Mouse (Mus musculus) lung, adult 18-20 months (tissue): ENCODE results near the gene AI464131.

Experiments used
- DNase-seq, 2 experiments: peaks; one replicate each; pipeline ENCODE4 v3.0.0; 2022; ENCODE audit warnings: mixed read lengths in 2 of 2

AI464131 gene

DNA sequence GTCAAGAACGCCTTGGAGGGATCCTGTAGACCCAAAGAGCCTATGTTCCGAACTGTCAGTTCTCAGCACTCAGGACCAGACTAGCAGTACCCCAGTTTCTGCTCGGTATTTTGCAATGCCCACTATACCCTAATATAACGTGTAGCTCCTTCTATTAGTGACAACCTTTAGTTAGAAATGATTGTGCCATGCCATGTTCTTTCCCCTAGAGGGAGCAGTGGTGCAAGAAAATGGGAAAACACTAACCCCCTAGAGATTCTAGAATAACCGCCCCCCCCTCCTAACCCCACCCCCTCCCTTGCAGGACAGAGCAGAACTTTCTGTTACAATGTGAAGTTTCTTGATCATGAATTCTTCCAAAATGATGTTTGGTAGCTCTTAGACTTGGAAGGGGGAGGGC is 1.4 kb upstream of the AI464131 start:
- no peak for DNase-seq

DNA sequence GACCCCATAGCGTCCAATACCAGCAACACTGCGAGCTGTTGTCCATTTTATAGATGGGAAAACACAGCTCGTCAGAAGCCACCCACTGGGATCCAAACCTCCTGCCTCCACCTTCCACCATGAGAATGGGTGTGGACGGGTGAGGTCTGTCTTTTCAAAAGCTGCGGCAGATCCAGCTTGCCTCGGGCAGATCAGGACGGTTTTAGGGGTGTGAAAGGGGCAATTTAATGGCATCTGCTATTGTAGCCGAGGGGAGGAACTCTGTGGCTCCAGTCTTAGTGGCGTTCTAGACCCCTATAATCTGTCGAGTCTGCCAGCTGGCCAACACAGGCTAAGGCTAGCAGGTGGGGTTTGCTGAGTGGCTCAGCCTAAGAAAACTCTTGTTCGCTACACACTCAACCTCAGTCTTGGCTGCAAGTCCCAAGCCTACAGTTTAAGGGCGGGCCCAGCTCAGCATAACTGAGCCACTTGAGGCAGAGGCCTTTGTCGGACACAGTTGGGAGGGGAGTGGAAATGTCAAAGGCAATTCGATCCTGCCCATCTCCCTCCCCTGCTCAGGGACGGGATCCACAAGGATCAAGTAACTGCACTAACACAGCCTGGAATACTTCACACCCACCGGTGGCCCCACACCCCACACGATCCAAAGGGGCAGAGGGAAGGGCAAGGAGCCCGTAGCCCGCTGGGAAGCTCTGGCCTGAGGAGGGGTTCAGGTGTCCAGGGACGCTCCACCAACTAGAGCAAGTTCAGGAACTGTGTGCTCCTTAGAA is 520 bp downstream of the AI464131 start:
- peak; percentile 80 to 85 for DNase-seq

GRCm38 (mm10) chr4:41500787-41501186 is 2.1 kb downstream of the AI464131 start:
- DNase-seq: no peak

DNA sequence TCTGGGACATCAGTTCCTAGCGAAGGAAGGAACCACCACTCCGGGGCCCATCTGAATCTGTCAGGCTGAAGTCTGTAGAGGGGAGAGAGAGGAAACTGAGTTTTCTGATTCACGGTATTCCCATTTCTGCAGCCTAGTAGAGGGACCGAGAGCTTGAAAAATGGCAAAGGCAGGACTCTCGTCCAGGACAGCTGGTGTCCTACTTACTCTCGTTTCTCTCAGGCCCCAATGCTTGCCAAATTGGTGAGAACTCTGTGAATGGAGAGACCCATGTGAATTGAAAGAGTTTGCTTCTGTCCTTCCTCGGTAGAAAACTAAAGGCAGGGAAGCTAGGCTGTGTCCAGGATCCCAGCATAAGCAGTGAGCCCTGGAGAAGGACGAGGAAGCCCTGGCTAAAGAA is 3.3 kb downstream of the AI464131 start:
- no peak for DNase-seq

DNA sequence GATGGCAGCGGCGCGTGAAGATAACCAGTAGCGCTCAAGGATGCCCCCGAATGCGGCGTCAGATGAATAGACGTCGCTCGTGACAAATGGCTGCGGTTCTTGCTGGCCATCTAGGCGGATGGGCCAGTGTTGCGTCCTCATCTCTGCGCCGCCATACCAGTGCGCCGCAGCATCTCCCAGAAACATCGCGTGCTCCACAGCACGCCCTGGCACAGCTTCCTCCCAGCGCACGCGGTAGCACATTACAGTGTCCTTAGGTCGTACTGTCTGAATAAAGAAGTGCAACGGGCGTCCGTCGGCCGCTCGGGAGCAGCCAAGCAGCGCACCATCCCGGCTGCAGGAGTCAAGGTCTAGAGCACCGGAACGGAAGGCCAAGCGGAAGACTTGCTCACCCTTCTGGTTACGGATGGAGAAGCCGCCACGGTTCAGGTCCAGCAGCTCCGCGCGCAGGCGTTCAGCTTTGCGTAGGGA is 3.9 kb downstream of the AI464131 start:
- no peak for DNase-seq

DNA sequence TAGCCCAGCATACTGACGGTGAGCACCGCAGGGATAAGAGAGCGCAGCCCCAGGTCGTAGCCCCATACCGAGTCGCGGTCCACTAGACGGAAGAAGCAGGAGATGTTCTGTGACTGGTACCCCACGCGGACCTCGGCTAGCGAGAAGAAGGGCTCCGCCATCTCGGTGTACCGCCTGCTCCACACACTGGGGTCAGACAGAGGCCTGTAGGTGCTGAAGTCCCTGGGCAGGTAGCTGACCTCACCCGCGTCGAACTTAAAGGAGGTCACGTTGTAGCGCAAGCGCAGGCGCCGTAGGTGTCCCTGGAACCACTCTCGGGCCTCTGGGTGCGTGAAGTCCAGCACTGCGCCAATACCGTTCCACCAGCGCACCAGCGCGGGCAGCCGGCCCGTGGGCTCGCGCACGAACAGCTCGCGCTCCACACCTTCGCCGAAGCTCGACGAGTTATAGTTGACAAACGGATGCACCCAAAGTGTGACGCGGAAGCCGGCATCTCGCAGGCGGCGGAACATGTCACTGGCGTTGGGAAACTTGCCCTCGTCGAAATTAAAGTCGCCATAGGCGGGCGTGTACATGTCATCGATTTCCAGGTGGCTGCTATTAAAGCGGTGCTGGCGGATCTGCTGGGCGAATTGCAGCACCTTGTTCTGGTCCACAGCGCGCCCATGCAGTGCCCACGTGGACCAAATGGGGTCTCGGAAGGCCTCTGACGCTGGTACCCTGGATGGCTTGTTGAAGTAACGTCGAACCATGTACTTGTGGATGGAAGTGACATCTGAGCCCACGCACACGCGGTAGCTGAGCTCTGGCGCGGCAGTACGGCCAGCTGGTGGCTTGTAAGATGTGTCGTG is 4.7 kb downstream of the AI464131 start:
- no peak for DNase-seq

DNA sequence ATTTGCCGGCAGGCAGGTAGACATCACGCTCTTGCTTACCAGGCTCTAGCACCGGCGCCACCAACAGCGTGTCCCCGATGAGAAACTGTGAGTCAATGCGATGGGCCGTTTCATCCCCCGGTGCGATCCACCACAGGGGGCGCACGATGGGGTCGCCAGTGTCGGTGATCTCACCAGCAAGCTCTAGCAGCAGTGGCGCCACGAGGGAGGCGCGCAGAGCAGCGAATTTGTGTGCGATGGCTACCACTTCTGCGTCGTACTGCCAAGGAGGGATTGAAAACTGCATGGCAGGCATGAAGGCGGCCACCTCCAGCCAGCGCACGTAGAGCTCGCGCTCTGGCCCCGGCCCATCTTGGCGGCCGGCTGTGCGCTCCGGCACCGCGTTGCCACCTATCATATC is 5.3 kb downstream of the AI464131 start:
- no peak for DNase-seq

GRCm38 (mm10) chr4:41497046-41497445 is 5.8 kb downstream of the AI464131 start:
- no peak for DNase-seq

DNA sequence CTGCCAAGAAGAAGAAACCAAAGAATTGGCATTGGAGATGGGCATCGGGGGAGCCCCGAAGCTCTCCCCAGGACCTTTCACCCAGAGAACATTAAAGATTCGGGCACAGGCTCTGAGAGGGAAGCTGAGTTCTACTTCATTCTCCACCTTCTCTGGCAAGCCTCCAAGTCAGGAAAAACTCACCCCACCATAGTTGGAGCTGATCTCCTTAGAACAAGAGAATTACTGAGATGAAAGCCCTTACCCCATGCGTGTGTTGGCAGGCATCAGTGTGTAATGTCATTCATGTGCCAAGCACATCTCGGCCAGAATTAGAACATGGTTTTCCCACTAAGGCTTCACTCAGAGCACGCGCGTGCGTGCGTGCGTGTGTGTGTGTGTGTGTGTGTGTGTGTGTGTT is 7.0 kb downstream of the AI464131 start:
- peak; percentile 36 to 55 for DNase-seq

- DNase-seq: no peak
Observed at GRCm38 (mm10) chr4:41495076-41495475, 7.8 kb downstream of the AI464131 start.

DNA sequence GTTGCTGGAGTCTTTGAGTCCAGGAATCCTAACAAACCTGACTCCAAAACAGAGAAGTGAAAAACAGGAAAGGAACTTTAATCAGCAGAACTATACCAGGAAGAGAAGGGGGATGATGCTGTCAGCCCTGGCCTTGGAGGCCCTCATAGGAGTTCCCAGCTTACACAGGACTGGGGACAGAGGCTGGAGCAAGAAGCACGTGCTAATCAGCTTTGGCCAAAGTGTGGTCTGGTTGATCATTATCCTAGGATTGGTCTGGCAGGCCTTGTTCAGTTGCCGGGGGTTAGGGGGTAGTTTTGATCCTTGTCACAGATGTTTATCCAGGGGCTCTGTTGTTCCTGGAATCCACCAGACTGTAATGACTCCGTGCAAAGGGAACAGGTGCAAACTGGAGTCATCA is 8.5 kb downstream of the AI464131 start:
- no peak for DNase-seq

GRCm38 (mm10) chr4:41493464-41494116 is 9.3 kb downstream of the AI464131 start:
- peak; percentile 77 to 86 for DNase-seq

DNA sequence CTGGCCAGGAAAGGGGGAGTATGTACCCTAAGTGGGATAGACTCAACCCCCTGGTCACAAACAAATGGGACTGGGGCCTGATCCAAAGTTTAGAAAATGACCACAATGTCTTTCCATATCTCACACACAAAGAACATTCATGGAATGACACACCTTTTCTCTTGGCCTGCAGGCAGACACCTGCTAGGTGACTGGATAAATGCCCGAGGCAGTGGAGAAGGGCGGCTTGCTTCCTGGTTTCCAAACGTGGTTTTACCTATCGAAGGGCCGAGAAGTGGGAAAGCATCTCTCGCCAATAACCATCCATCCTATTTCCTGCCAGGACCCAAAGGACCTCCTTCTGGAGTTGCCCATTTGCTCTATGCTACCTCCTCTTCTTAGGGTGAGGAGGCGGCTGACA is 9.9 kb downstream of the AI464131 start:
- no peak for DNase-seq

- peak; percentile 56 to 71 for DNase-seq
Observed at GRCm38 (mm10) chr4:41481601-41482017, 21.3 kb downstream of the AI464131 start.

DNA sequence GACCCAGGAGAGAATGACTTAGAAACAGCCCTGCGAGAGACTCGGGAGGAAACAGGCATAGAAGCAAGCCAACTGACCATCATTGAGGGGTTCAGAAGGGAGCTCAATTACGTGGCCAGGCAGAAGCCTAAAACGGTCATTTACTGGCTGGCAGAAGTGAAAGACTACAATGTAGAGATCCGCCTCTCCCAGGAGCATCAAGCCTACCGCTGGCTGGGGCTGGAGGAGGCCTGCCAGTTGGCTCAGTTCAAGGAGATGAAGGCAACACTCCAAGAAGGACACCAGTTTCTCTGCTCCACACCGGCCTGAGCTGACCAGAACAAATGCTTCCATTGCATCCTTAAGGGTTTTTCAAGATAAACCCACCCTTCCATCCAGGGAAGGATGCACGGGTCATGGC is 22.6 kb downstream of the AI464131 start:
- DNase-seq: peak in 1 of 2 experiments; percentile 45

DNA sequence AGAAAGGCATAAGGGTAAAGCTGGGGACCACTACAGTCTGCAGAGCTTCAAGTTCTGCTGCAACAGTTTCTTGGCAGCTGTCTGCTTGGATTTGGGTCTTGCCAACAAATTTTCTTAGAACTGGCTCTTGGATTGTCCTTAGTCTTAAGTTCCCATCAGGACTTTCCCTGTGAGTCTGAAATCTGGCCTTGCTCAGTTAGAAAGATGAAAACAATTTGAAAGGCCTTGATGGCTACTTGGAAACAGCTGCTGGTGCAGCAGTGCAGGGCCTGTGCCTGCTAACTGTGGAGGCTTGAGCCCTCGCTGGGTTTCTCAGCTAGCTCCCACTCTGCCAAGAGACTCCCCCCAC is 23.4 kb downstream of the AI464131 start:
- DNase-seq: no peak

DNA sequence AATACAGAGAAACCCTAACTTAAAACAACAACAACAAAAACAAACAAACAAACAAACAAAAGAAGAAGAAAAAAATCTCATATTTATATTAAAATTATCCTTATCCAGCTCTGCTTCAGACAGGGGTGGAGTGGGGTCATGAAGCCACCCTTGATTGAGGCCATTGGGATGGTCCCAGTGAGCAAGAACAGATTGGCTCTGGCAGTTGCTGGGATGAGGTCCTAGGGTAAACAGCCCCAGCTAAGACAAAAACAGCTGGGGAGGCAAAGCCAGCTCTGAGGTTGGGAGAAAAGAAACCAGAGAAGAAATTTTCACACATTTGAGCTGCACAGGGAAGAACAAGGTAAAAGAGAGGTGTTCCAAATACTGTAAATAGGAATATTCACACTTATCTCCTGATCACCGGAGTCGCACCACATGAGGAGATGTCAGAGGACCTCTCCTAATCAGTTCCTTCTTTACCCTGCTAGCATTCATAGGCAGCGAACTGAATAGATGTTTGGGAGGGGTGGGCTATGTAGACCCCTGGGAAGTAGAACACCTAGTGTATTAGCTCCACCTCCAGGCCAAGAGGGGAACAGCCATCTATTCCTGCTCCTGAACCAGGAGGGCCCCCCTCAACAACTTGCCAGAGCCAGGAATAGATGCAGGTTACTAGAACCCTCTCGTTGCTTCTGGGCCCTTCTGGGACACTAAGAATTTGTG is 24.0 kb downstream of the AI464131 start:
- no peak for DNase-seq

DNA sequence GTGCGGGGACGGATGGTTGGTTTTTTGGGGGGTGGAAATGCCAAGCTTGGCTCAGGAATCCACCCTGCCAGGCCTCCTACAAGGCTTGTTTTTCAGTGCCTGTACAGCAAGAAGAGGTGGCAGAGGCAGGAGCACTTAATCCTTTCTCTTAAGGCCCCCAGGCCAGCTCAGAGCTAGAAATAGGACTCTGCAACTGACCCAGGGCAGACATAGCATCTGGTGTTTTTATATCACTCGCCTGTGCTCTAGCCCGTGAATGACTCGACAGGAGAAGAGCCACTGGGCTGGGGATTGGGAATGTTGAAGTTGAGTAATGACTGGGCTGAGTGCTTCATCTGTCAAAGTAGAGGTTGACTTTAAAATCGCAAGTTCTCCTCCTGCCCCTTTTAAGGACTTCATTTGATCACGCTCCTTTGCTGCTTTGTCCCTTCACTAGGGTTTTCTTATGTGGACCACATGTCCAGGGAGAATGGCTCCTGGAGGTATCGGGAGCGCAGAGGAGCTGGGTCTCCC is 25.2 kb downstream of the AI464131 start:
- DNase-seq: no peak

- DNase-seq: no peak
Observed at GRCm38 (mm10) chr4:41471384-41471689, 31.5 kb downstream of the AI464131 start.

DNA sequence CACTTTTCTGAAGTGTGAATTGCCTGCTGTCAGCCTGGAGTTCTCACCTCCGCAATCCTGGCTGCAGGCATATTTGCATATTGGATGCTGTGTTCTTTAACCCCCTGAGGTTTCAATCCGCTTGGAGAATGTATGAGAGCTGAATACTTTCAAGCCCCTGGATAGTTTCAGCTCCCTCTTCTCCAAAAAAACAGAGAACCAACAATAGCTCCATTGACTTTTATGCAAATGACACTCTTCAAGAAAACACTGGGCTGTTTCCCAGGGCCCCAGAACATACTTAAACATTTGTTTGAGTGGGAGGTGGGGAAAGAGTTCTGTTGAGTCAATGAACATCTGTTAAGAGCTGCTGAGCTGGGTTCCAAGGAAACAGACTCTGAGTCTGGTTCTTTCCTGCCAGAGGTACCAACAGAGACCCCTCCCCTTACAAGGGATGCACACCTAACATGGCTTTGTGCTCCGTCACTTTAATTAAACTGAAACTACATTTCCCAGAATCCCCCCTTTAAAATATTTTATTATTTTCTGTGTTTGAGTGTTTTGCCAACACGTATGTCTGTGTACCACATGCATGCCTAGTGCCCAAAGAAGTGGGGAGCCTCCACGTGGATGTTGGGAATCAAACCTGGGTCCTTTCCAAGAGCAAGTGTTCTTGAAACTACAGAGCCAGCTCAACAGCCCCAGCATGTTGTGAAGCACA is 32.0 kb downstream of the AI464131 start:
- DNase-seq: no peak

- DNase-seq: no peak
Observed at GRCm38 (mm10) chr4:41470051-41470683, 32.7 kb downstream of the AI464131 start.

- DNase-seq: no peak
Observed at GRCm38 (mm10) chr4:41469199-41469598, 33.7 kb downstream of the AI464131 start.
